Mouse (Mus musculus): ENCODE results near the gene Slc35f1. TPM values are rescaled to one million over a fixed set of nuclear protein-coding genes. Genes with fewer than 3 reads are reported as not detected.

Gene Slc35f1
- not detected in 4 replicates for total RNA-seq (2023)

DNA sequence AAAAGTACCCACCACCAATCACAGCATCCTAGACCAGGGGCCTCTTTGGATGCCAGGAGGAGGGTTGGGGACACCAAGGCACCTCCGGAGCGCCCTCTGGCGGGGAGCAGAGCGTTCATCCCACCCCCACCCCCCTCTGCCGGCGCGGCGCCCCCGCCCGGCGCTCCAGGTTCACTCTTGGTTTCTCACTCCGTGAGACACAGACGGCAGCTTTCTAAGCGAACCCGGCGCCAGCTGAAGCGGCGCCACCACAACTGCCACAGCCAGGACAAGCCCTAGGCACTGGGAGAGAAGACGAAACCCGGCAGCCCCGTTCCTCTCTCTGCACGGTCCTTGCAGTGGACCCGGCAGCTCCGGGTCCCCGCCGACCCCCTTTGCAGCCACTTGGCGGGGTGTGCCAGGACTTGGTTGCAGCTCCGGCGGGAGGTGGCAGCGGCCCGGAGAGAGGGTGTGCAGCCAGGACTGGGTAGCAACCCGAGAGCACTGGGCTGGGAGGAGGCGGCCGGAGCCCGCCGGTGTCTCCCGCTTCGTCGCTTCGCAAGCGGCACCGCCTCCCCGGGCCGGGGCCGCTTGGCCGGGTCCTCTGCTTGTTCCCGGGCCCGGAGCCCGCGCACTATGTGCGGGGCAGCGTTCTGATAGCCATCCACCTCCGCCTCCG is at the start of gene Slc35f1:
Slc35f1 (plus strand) TSS at position 200 of the 658 bp plus-strand sequence.

